Mouse (Mus musculus): ENCODE measurements around the gene Bmi1.

DNA sequence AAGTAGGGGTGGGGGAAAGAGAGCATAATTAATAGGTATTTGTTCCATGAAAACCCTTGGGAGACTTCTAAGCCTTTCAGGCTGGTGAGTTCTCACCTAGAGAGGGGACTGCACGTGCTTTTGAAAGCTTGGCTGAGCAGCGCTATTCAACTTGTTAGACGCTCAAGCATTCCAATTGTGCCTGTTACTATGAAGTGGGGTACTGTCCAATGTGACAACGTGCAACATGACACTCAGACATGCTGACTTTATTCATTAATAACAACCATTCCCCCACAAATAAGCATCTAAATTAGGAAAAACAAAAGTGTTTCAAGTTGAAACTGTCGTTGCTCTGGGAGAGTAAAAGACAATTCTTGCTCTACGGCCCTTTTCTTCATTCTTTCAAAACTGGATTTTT, 5.8 kb upstream of the Bmi1 start:
- TF ChIP-seq CTCF (IDR thresholded peaks at IDR 0.05; ENCODE audit: low read depth) (no peak), EP300 (optimal IDR thresholded peaks at IDR 0.05) (no peak)
